Mouse (Mus musculus) ES-E14 (cell line): ENCODE data around the gene Pigq.

ENCODE experiments used
- CHD2 ChIP-seq: IDR thresholded peaks from 2 replicates; pipeline ENCODE4 v1.6.1; 2014; ENCODE audit warnings: mild to moderate bottlenecking, low read depth, low read length, inconsistent platforms
- HCFC1 ChIP-seq: IDR thresholded peaks from 2 replicates; pipeline ENCODE4 v1.6.1; 2012; ENCODE audit warnings: low read length, inconsistent platforms, borderline replicate concordance; ENCODE audit not compliant: insufficient read depth
- MAFK ChIP-seq: IDR thresholded peaks from 2 replicates; pipeline ENCODE4 v1.6.1; 2014; ENCODE audit warnings: mild to moderate bottlenecking, low read depth, low read length, inconsistent platforms; ENCODE audit not compliant: insufficient read depth
- ZC3H11A ChIP-seq: IDR thresholded peaks from 2 replicates; pipeline ENCODE4 v1.6.1; 2012; ENCODE audit warnings: low read depth, mild to moderate bottlenecking, inconsistent platforms, low read length, borderline replicate concordance

GRCm38 (mm10) chr17:25914295-25914694 is 30.4 kb downstream of the Pigq start:
- TF ChIP-seq CHD2 (no peak), MAFK (no peak), ZC3H11A (no peak), HCFC1 (no peak)
